Mouse (Mus musculus): ENCODE data around the gene Cib3. TPM values are rescaled to one million over a fixed set of nuclear protein-coding genes. Genes with fewer than 3 reads are reported as not detected.

Gene Cib3
- total and polyA plus RNA-seq, 2 experiments from 2014 or later, result 0.10 TPM; not detected in 1

DNA sequence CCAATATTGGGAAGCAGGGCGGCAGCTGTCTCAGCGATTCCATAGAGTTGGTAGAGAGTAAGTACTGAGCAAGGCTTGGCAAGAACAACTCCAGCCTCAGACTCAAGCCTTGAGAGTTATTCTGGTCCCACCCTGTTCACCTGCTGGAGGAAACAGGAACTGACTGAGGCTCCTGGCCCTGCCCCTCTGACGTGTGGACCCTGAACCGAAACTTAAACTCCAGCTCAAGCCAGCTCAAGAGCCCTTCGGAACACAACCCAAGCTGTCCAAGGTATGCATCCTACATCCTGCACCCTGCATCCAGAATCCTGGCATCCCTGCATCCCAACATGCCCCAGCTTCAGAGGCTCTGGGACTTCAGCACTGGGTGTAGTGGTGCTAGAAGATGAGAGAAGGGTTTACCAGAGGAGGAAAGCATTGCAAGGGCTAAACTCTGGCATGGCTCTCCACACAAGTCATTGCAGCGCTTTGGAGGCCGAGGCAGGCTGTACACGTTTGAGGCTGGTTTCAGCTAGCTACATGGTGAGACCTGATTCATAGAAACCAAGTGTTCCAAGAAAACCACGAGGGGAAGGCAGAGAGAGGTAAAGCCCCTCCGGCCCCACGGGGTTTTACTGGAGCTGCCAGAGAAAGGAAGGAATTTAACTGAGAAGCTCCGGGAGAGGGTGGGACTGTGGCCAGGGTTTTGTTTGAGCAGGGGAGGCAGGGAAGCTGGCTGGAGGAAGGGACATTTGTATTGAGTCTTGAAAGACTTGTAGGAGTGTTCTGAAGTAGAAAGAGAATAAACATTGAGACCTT is 23.0 kb downstream of the Cib3 start, which contains the start of gene Hsh2d:
Hsh2d (plus strand) TSS at position 222 of the 798 bp plus-strand sequence.
- Histone ChIP-seq H3K27ac (ENCODE audit: low read depth, low read length) (no peak within 1 kb of the TSS), H3K9ac (no peak within 1 kb of the TSS), H3K36me3 (ENCODE audit: insufficient read depth) (no peaks in the 10 kb centered on the region), H3K9me3 (ENCODE audit: low read length) (no peaks in the 10 kb centered on the region), H3K4me1 (ENCODE audit: insufficient read depth) (no peaks in the 10 kb centered on the region), H3K4me2 (ENCODE audit: low read depth) (no peak within 1 kb of the TSS), H3K4me3 (ENCODE audit: low read depth, low read length) (no peak within 1 kb of the TSS), H3K27me3 (ENCODE audit: insufficient read depth, low read length) (no peaks in the 10 kb centered on the region; the same call in 1 of the 2 replicates)
- DNase-seq (no peak), ATAC-seq (no peak)
- WGBS, result 71% methylated on average over 12 of the region's 12 CpGs
- TF ChIP-seq CTCF (IDR thresholded peaks at IDR 0.05; ENCODE audit: low read depth), result no peak

DNA sequence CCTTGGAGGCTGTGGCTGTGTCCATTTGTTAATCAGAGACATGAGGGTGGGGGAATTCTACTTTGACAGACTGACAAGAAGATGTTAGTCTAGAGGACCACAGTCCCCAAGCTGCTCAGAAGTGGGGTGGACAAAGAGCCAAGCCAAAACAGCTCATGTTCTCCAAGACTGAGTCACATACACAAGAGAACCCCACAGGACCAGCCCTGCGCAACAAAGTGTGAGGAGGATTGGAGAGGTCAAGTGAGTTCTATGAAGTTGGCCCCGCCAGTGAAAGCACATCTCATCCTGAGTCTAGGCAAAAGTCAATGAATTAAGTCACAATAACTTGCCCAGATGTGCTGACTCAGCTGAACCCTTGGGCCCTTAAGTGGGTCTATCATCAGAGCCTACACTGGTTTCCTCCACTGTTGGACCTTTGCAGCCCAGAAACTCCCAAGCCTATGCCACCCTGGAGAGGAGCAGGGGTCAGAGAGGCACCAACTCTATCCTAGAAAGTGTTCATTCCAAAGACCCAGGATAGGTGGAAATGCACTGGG is 24.8 kb downstream of the Cib3 start:
- DNase-seq (no peak), ATAC-seq (no peak)
- H3K4me1 ChIP-seq (ENCODE audit: insufficient read depth), result no peaks in the 10 kb centered on the region
- H3K27me3 ChIP-seq (ENCODE audit: insufficient read depth, low read length), result no peaks in the 10 kb centered on the region
- no peak overlapping the region for H3K4me2 ChIP-seq (ENCODE audit: low read depth)
- no peak for TF ChIP-seq CTCF (IDR thresholded peaks at IDR 0.05; ENCODE audit: low read depth)
- H3K27ac ChIP-seq (ENCODE audit: low read depth, low read length), result no peak overlapping the region
- no peaks in the 10 kb centered on the region for H3K36me3 ChIP-seq (ENCODE audit: insufficient read depth)
- WGBS, result 78% methylated on average over 2 of the region's 2 CpGs
- H3K9ac ChIP-seq, result no peak overlapping the region
- H3K4me3 ChIP-seq (ENCODE audit: low read depth, low read length), result no peak overlapping the region
- no peaks in the 10 kb centered on the region for H3K9me3 ChIP-seq (ENCODE audit: low read length)

- H3K4me2 ChIP-seq (ENCODE audit: low read depth), result no peak overlapping the region
- peak; percentile 82 for ATAC-seq
- H3K4me3 ChIP-seq (ENCODE audit: low read depth, low read length), result no peak overlapping the region
- no peak overlapping the region for H3K9ac ChIP-seq
- no peak for TF ChIP-seq CTCF (IDR thresholded peaks at IDR 0.05; ENCODE audit: low read depth)
- peak; percentile 52 for DNase-seq
- 40% methylated on average over 2 of the region's 2 CpGs for WGBS
- no peak overlapping the region for H3K27ac ChIP-seq (ENCODE audit: low read depth, low read length)
- no peaks in the 10 kb centered on the region for H3K27me3 ChIP-seq (ENCODE audit: insufficient read depth, low read length)
- no peaks in the 10 kb centered on the region for H3K4me1 ChIP-seq (ENCODE audit: insufficient read depth)
- H3K9me3 ChIP-seq (ENCODE audit: low read length), result no peaks in the 10 kb centered on the region
- peaks cover 29% of the 10 kb centered on the region for H3K36me3 ChIP-seq (ENCODE audit: insufficient read depth)
Measured at GRCm38 (mm10) chr8:72183554-72184202, 29.0 kb downstream of the Cib3 start.

- no peak overlapping the region for H3K4me3 ChIP-seq (ENCODE audit: low read depth, low read length)
- DNase-seq (peak; percentile 77), ATAC-seq (peak; percentile 80)
- 51% methylated on average over 5 of the region's 5 CpGs for WGBS
- H3K9me3 ChIP-seq (ENCODE audit: low read length), result no peaks in the 10 kb centered on the region
- H3K9ac ChIP-seq, result no peak overlapping the region
- H3K4me2 ChIP-seq (ENCODE audit: low read depth), result no peak overlapping the region
- peaks cover 83% of the 10 kb centered on the region for H3K36me3 ChIP-seq (ENCODE audit: insufficient read depth)
- H3K27me3 ChIP-seq (ENCODE audit: insufficient read depth, low read length), result no peaks in the 10 kb centered on the region
- TF ChIP-seq CTCF (IDR thresholded peaks at IDR 0.05; ENCODE audit: low read depth), result peak; percentile 84
- no peaks in the 10 kb centered on the region for H3K4me1 ChIP-seq (ENCODE audit: insufficient read depth)
- H3K27ac ChIP-seq (ENCODE audit: low read depth, low read length), result no peak overlapping the region
Measured at GRCm38 (mm10) chr8:72177346-72177925, 35.2 kb downstream of the Cib3 start.

DNA sequence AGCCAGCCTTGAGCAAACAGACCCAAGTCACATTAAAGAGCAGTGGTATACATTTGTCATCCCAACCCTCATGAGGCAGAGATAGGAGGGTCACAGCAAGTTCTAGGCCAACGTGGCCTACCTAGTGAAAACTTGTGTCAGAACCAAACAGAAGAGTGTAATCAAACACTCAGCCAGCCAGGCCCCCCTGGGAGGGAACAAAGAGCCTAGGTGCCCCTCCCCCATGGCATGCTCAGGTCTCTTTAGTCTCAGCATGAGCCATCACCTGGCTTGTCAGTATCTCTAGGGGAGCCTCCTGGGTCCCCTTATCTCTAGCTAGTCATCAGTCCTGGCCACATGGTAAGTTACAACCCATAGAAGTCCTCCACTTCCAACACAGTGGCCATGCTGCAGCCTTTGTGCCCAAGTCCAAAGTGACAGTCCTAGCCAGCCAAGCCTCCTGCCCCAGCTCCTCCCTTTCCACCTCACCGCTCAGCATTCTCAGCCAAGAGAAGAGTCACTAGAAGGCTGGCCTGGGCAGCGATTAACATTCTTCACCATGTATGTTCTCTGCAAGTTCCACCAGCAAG is 42.9 kb downstream of the Cib3 start:
- Histone ChIP-seq H3K4me1 (ENCODE audit: insufficient read depth) (no peaks in the 10 kb centered on the region), H3K27me3 (ENCODE audit: insufficient read depth, low read length) (no peaks in the 10 kb centered on the region), H3K27ac (ENCODE audit: low read depth, low read length) (no peak overlapping the region), H3K36me3 (ENCODE audit: insufficient read depth) (peaks cover 70% of the 10 kb centered on the region), H3K9me3 (ENCODE audit: low read length) (no peaks in the 10 kb centered on the region), H3K9ac (no peak overlapping the region), H3K4me2 (ENCODE audit: low read depth) (no peak overlapping the region), H3K4me3 (ENCODE audit: low read depth, low read length) (no peak overlapping the region)
- DNase-seq (no peak), ATAC-seq (no peak)
- TF ChIP-seq CTCF (IDR thresholded peaks at IDR 0.05; ENCODE audit: low read depth), result no peak
- 93% methylated on average over 3 of the region's 3 CpGs for WGBS

GRCm38 (mm10) chr8:72169098-72169668 is 43.5 kb downstream of the Cib3 start:
- DNase-seq, result no peak
- no peak for ATAC-seq
- Histone ChIP-seq H3K4me3 (ENCODE audit: low read depth, low read length) (no peak overlapping the region), H3K9me3 (ENCODE audit: low read length) (no peaks in the 10 kb centered on the region), H3K36me3 (ENCODE audit: insufficient read depth) (peaks cover 70% of the 10 kb centered on the region), H3K27me3 (ENCODE audit: insufficient read depth, low read length) (no peaks in the 10 kb centered on the region), H3K9ac (no peak overlapping the region), H3K4me1 (ENCODE audit: insufficient read depth) (no peaks in the 10 kb centered on the region), H3K27ac (ENCODE audit: low read depth, low read length) (no peak overlapping the region), H3K4me2 (ENCODE audit: low read depth) (no peak overlapping the region)
- 96% methylated on average over 3 of the region's 3 CpGs for WGBS
- no peak for TF ChIP-seq CTCF (IDR thresholded peaks at IDR 0.05; ENCODE audit: low read depth)
